Mouse (Mus musculus) thymus, adult 2 months (tissue): ENCODE results near the gene Gm9376.

ENCODE experiments used
- CTCF ChIP-seq: fragments of 200-500 bp; IDR thresholded peaks from 2 replicates; pipeline ENCODE4 v1.5.1; 2012; ENCODE audit warnings: mild to moderate bottlenecking, control low read depth, low read length, moderate library complexity, borderline replicate concordance; ENCODE audit not compliant: control insufficient read depth, poor library complexity, insufficient read depth; ENCODE audit errors: extremely low read depth
- POLR2A ChIP-seq: fragments of 200-500 bp; IDR thresholded peaks from 2 replicates; pipeline ENCODE4 v1.6.1; 2012; ENCODE audit warnings: mild to moderate bottlenecking, low read length, control low read depth, moderate library complexity; ENCODE audit not compliant: control insufficient read depth, poor library complexity, insufficient read depth; ENCODE audit errors: extremely low read depth

DNA sequence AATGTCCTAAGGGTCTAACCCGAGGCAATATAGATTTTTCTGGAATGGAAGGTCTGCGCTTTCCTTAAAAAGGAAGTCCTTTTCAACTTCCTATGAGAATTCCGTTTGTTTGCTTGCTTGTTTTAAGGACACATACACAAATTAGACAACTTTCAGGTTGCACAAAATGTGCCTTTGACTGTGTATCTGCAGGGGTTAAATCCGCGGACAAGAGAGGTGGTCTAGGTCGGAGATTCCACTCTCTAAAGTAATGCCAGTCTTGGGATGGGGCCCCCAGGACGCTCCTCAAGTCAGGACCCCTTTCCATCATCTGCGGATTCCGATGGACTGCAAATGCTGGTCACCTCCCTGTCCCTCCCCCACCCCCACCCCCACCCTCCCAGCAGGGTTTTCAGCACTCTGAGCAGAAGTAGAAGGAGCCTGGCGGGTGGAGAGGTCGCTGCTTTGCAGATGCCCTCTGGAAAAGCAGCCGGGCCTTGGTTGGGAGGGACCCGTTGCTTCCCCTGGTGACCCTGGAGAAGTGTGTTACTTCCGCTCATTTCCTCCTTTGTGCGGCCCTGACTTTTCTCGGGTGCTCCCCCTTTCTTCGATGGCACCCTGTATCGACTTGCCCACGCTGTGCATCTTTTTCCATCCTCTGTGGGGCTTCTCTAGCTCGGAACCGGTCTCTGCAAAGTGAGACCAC, 40.1 kb upstream of the Gm9376 start:
- no peak for TF ChIP-seq POLR2A
- TF ChIP-seq CTCF = no peak
